Mouse (Mus musculus): ENCODE measurements at regions not wholly inside any gene's neighbourhood (a gene's known extent, or its start where the extent isn't known, plus 50 kb on each side); places are given as distances from the start of the nearest gene placed in this dataset.
"Not testable (repeated sequence)": the region's sequence is repeated elsewhere in the genome, so short reads cannot be mapped to it uniquely, and the experiment has no call there.

GRCm38 (mm10) chr12:20196386-20196785 is 242.1 kb downstream of the Gm21863 start:
- H3K4me2 ChIP-seq = peak overlapping the region; percentile 42
- H3K4me3 ChIP-seq (replicated peaks) = peak overlapping the region; percentile 52
- not testable (repeated sequence) for H3K9me3 ChIP-seq (replicated peaks); H3K27ac ChIP-seq; ATAC-seq (ENCODE audit: low read depth); H3K27me3 ChIP-seq; H3K4me1 ChIP-seq (replicated peaks); H3K9ac ChIP-seq; H3K36me3 ChIP-seq
- DNase-seq = peak; percentile 61
- 3% methylated on average over 23 of the region's 42 CpGs for WGBS (ENCODE audit: insufficient replicate concordance)

GRCm38 (mm10) chr12:20196905-20197304 is 242.6 kb downstream of the Gm21863 start:
- Histone ChIP-seq H3K9ac (peak overlapping the region; percentile 29; the same call in 1 of the 2 replicates), H3K4me3 (replicated peaks) (peak overlapping the region; percentile 52), H3K4me2 (peak overlapping the region; percentile 47)
- not testable (repeated sequence) for H3K9me3 ChIP-seq (replicated peaks); ATAC-seq (ENCODE audit: low read depth); H3K4me1 ChIP-seq (replicated peaks); H3K27ac ChIP-seq; DNase-seq; H3K36me3 ChIP-seq; H3K27me3 ChIP-seq
- under 1% methylated on average over 36 of the region's 37 CpGs for WGBS (ENCODE audit: insufficient replicate concordance)

- H3K4me1 ChIP-seq (replicated peaks); H3K9ac ChIP-seq; ATAC-seq (ENCODE audit: low read depth); H3K4me2 ChIP-seq; H3K4me3 ChIP-seq (replicated peaks); H3K36me3 ChIP-seq; H3K27me3 ChIP-seq; H3K27ac ChIP-seq; DNase-seq: not testable (repeated sequence)
- peaks cover 25% of the 10 kb centered on the region for H3K9me3 ChIP-seq (replicated peaks)
- 45% methylated on average over 1 of the region's 1 CpGs for WGBS (ENCODE audit: insufficient replicate concordance)
These were observed 269.6 kb downstream of the Gm21863 start for GRCm38 (mm10) chr12:20223921-20224320.

GRCm38 (mm10) chr12:20226831-20227230 is 272.5 kb downstream of the Gm21863 start:
- H3K4me3 ChIP-seq (replicated peaks); ATAC-seq (ENCODE audit: low read depth); DNase-seq; H3K27ac ChIP-seq; H3K4me2 ChIP-seq; H3K4me1 ChIP-seq (replicated peaks); H3K9ac ChIP-seq; H3K27me3 ChIP-seq: not testable (repeated sequence)
- Histone ChIP-seq H3K9me3 (replicated peaks) (peaks cover 54% of the 10 kb centered on the region), H3K36me3 (peaks cover 17% of the 10 kb centered on the region)
- WGBS (ENCODE audit: insufficient replicate concordance) = 69% methylated on average over 9 of the region's 9 CpGs

- peaks cover 61% of the 10 kb centered on the region for H3K9me3 ChIP-seq (replicated peaks)
- H3K36me3 ChIP-seq = peaks cover 22% of the 10 kb centered on the region
- H3K27ac ChIP-seq; ATAC-seq (ENCODE audit: low read depth); H3K9ac ChIP-seq; H3K4me3 ChIP-seq (replicated peaks); H3K4me2 ChIP-seq; H3K27me3 ChIP-seq; DNase-seq; H3K4me1 ChIP-seq (replicated peaks): not testable (repeated sequence)
- 64% methylated on average over 21 of the region's 21 CpGs for WGBS (ENCODE audit: insufficient replicate concordance)
These were observed 273.3 kb downstream of the Gm21863 start for GRCm38 (mm10) chr12:20227427-20228160.

- H3K4me2 ChIP-seq; H3K9ac ChIP-seq; H3K4me3 ChIP-seq (replicated peaks); DNase-seq; H3K4me1 ChIP-seq (replicated peaks); H3K27ac ChIP-seq: not testable (repeated sequence)
- Histone ChIP-seq H3K36me3 (peaks cover 31% of the 10 kb centered on the region), H3K9me3 (replicated peaks) (peaks cover 70% of the 10 kb centered on the region), H3K27me3 (peaks cover 10% of the 10 kb centered on the region)
- ATAC-seq (ENCODE audit: low read depth) = peak; percentile 15; the same call in 1 of the 2 replicates
- 63% methylated on average over 21 of the region's 21 CpGs for WGBS (ENCODE audit: insufficient replicate concordance)
These were observed 274.2 kb downstream of the Gm21863 start for GRCm38 (mm10) chr12:20228321-20228999.

- not testable (repeated sequence) for DNase-seq; H3K9ac ChIP-seq; H3K4me1 ChIP-seq (replicated peaks); ATAC-seq (ENCODE audit: low read depth); H3K4me2 ChIP-seq; H3K27ac ChIP-seq; H3K4me3 ChIP-seq (replicated peaks)
- Histone ChIP-seq H3K36me3 (peaks cover 38% of the 10 kb centered on the region), H3K27me3 (peaks cover 15% of the 10 kb centered on the region), H3K9me3 (replicated peaks) (peaks cover 78% of the 10 kb centered on the region)
- 70% methylated on average over 8 of the region's 8 CpGs for WGBS (ENCODE audit: insufficient replicate concordance)
These were observed 275.1 kb downstream of the Gm21863 start for GRCm38 (mm10) chr12:20229441-20229840.

- H3K4me3 ChIP-seq (replicated peaks) = no peak overlapping the region
- ATAC-seq (ENCODE audit: low read depth) (no peak), DNase-seq (no peak)
- 59% methylated on average over 27 of the region's 27 CpGs for WGBS (ENCODE audit: insufficient replicate concordance)
- H3K9me3 ChIP-seq (replicated peaks) = peaks cover 78% of the 10 kb centered on the region
- H3K27ac ChIP-seq = no peak overlapping the region
- no peaks in the 10 kb centered on the region for H3K4me1 ChIP-seq (replicated peaks)
- no peak overlapping the region for H3K4me2 ChIP-seq
- H3K36me3 ChIP-seq = peaks cover 38% of the 10 kb centered on the region
- peaks cover 15% of the 10 kb centered on the region for H3K27me3 ChIP-seq
- H3K9ac ChIP-seq = no peak overlapping the region
These were observed 276.0 kb downstream of the Gm21863 start for GRCm38 (mm10) chr12:20230141-20230892.

- DNase-seq (no peak), ATAC-seq (ENCODE audit: low read depth) (no peak)
- H3K36me3 ChIP-seq = peaks cover 38% of the 10 kb centered on the region
- no peak overlapping the region for H3K27ac ChIP-seq
- H3K4me1 ChIP-seq (replicated peaks) = no peaks in the 10 kb centered on the region
- no peak overlapping the region for H3K4me2 ChIP-seq
- H3K27me3 ChIP-seq = peaks cover 15% of the 10 kb centered on the region
- H3K9ac ChIP-seq = no peak overlapping the region
- WGBS (ENCODE audit: insufficient replicate concordance) = 59% methylated on average over 8 of the region's 8 CpGs
- H3K9me3 ChIP-seq (replicated peaks) = peaks cover 78% of the 10 kb centered on the region
- no peak overlapping the region for H3K4me3 ChIP-seq (replicated peaks)
These were observed 276.6 kb downstream of the Gm21863 start for GRCm38 (mm10) chr12:20230893-20231235.

- H3K36me3 ChIP-seq = peaks cover 38% of the 10 kb centered on the region
- 59% methylated on average over 12 of the region's 12 CpGs for whole genome bisulfite sequencing (ENCODE audit: insufficient replicate concordance)
- no peaks in the 10 kb centered on the region for H3K4me1 ChIP-seq (replicated peaks)
- DNase-seq (no peak), ATAC-seq (ENCODE audit: low read depth) (0 out of 2 replicates have a peak, but pooled peaks have one; percentile 28)
- H3K27ac ChIP-seq = no peak overlapping the region
- peaks cover 78% of the 10 kb centered on the region for H3K9me3 ChIP-seq (replicated peaks)
- no peak overlapping the region for H3K9ac ChIP-seq
- H3K27me3 ChIP-seq = peaks cover 15% of the 10 kb centered on the region
- H3K4me2 ChIP-seq = no peak overlapping the region
- no peak overlapping the region for H3K4me3 ChIP-seq (replicated peaks)
These were observed 277.2 kb downstream of the Gm21863 start for GRCm38 (mm10) chr12:20231528-20231927.

- Histone ChIP-seq H3K36me3 (peaks cover 38% of the 10 kb centered on the region), H3K4me2 (no peak overlapping the region), H3K27ac (no peak overlapping the region), H3K4me1 (replicated peaks) (no peaks in the 10 kb centered on the region), H3K27me3 (peaks cover 15% of the 10 kb centered on the region), H3K4me3 (replicated peaks) (no peak overlapping the region), H3K9me3 (replicated peaks) (peaks cover 72% of the 10 kb centered on the region), H3K9ac (no peak overlapping the region)
- no peak for DNase-seq
- no peak for ATAC-seq (ENCODE audit: low read depth)
- WGBS (ENCODE audit: insufficient replicate concordance) = 57% methylated on average over 14 of the region's 14 CpGs
These were observed 277.8 kb downstream of the Gm21863 start for GRCm38 (mm10) chr12:20231986-20232541.

Measured in liver, embryonic 13.5 days (tissue).